Mouse (Mus musculus): ENCODE data around the gene AI597479.

DNA sequence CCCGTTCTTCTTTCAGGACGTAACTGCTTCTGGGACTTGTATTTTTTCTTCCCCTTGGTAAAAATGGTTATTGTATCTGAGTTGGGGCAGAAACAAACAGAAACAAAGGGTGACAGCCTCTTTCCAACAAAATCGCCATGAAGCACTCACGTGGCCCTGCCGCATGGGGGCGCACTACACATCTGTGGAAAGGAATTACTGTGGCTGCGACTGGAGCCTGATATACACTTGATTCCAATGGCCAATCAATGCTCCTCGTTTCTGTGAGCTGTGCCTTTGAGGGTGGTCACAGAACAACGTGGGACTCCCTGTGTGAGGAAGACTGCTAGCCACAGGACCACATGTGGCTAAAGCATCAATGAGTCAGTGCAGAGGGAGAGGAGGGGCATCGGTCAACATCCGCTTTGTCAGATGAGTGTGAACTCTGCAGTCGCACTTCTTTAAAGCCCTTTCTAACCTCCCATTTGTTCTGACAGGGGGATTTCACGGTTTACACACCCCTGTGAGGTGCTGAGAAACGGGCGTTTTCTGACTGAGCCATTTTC, 39.8 kb downstream of the AI597479 start:
- TF ChIP-seq GATA1 (IDR thresholded peaks at IDR 0.05; ENCODE audit: low read length) (no peak), TAL1 (IDR thresholded peaks at IDR 0.05; ENCODE audit: low read length) (no peak)

Measured in erythroblast, embryonic 14.5 days (primary cell).